Mouse (Mus musculus) kidney, adult 11 months (tissue): ENCODE results near the gene Ptpro.

Experiments used
- DNase-seq: peaks from one replicate; pipeline ENCODE4 v3.0.0; 2022

The Ptpro gene

GRCm38 (mm10) chr6:137503462-137503861 is 251.3 kb downstream of the Ptpro start:
- no peak for DNase-seq

GRCm38 (mm10) chr6:137504052-137504451 is 251.9 kb downstream of the Ptpro start:
- no peak for DNase-seq

GRCm38 (mm10) chr6:137505555-137506227 is 253.6 kb downstream of the Ptpro start:
- DNase-seq: no peak

- no peak for DNase-seq
Observed at GRCm38 (mm10) chr6:137506563-137506962, 254.4 kb downstream of the Ptpro start.

- DNase-seq: no peak
Observed at GRCm38 (mm10) chr6:137508936-137509335, 256.8 kb downstream of the Ptpro start.

DNA sequence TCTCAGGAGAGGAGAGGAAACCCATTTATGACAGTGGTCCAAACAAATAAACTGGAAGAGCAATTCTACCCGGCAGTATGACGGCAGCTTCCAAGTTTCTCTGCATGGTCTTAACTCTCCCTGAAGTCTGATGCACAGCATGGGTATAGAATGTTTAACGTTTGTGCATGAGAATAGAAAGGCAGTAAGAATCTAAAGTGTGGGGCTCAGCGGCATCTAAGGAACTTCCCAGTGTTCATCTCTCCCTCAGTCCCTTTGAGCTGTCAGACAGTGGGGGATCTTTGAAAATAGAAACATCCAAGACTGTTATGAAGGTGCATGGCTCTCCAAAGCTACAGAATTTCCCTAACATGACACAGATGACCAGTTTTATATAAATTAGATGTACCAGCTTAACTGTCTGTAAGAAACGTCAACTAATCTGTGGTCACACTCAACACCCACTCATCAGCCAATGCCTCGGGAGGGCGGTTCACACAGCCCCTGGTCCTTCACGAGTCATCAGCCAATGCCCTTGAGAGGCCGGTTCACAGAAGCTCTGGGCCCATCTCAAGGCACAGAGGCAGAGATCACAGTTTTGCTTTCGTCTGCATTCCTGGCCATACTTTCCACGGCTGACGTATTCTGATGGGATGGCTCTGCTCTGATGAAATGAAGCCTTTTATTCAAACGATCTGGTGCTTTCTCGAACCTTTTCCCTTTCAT is 257.4 kb downstream of the Ptpro start:
- no peak for DNase-seq

DNA sequence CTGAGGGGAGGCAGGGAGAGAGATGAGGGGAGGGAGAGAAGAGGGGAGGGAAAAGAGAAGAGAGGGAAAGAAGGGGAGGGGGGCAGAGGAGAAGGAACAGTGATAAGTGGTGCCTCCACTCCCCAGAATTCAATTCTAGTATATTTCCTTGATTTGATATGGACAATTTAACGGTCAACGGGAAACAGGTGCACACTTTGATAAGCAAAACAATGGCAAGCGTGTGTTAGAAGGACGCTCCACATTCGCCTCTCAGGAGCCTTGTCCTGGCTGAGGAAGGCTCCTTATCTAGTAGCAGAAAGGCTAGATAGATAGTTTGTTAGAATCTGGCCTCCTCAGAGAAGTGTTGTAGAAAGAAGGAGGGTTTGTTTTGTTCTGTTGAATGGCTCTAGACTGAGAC is 260.6 kb downstream of the Ptpro start:
- no peak for DNase-seq
